In genomic region chr2:10283686-10284085, GRCm38 (mm10) we compare ENCODE assay signal across 20 mouse cellular contexts.
"Had no signal": no experiment of that assay in that cellular context is flagged by ENCODE, and none has a peak within 500 bp of the region (broad histone marks: within the 10 kb centered on the region; RNA-seq: fewer than 3 reads in every experiment).

No protein-coding gene starts in this region.

- H3K9ac ChIP-seq: liver, embryonic 13.5 days; lung, embryonic 14.5 days; midbrain, embryonic 12.5 days; neural tube, embryonic 13.5 days; neural tube, embryonic 15.5 days had no signal

- H3K4me3 ChIP-seq: liver, embryonic 13.5 days; midbrain, embryonic 10.5 days; midbrain, embryonic 12.5 days; myocyte; neural tube, embryonic 13.5 days; neural tube, embryonic 15.5 days had no signal

- DNase-seq: liver, embryonic 13.5 days; lung, adult 18-20 months; lung, embryonic 14.5 days; lung, postnatal 10 days; lung, postnatal 4 days; midbrain, embryonic 14.5 days; retina, postnatal 1 day; right cerebral cortex, adult 18-20 months; right cerebral cortex, postnatal 25 days; right cerebral cortex, postnatal 4 days; spleen, adult 18-20 months; thymus, adult 18-20 months; thymus, postnatal 14 days; thymus, postnatal 36 days had no signal

- H3K36me3 ChIP-seq: liver, embryonic 13.5 days; midbrain, embryonic 10.5 days; midbrain, embryonic 12.5 days; neural tube, embryonic 13.5 days; neural tube, embryonic 15.5 days had no signal

- H3K27ac ChIP-seq: liver, embryonic 13.5 days; midbrain, embryonic 10.5 days; midbrain, embryonic 12.5 days; neural tube, embryonic 13.5 days; neural tube, embryonic 15.5 days had no signal

- H3K4me2 ChIP-seq: liver, embryonic 13.5 days; lung, embryonic 14.5 days; midbrain, embryonic 12.5 days; neural tube, embryonic 13.5 days; neural tube, embryonic 15.5 days had no signal

- H3K9me3 ChIP-seq: liver, embryonic 13.5 days; midbrain, embryonic 10.5 days; midbrain, embryonic 12.5 days; neural tube, embryonic 13.5 days; neural tube, embryonic 15.5 days had no signal

- ATAC-seq: midbrain, embryonic 16.5 days had no signal
